Mouse (Mus musculus): ENCODE measurements around the gene Arfgap2.

Arfgap2 gene

DNA sequence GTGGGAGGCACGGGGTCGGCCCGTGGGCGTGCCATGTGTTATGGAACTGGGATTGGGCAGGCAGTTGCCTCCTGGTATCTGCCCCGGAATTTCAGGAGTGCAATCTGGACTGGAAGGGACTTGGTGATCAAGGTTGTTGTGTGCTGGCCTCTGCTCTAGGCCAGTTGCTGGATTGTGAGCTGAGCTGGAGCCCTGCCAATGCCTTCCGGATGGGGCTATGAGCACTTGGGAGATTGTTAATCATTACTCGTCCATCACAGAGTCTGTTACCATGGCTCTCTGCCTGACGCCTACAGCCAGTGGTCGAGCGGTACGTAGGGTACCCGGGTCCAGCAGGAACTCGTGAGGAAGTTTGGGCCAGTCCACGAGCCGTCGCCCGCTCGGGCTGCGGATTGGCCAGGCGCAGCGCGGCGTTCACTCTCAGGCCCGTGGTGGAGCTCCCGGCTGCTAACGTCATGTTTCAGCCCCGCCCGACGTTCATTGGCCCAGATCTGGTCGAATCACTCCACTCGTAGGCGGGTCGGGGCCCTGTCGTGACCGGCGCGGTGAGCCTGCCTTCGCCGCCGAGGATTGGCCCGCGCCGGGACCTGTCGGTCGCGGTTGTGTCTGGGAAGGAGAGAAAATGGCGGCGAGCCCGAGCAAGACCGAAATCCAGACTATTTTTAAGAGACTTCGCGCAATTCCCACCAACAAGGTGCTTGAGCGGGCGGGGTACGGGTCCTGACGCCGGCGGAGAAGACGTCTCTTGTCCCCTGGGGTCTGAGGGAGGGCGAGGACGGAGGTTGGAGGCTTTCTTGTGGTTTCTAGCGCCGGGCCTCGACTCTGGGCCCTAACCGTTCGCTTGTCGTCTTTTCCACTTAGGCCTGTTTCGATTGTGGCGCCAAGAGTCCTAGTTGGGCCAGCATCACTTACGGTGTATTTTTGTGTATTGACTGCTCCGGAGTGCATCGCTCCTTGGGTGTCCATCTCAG lies at the start of gene Arfgap2:
TSS of gene Arfgap2 (plus strand) at position 264 of the 971 bp plus-strand sequence.
- peak; percentile 98 for DNase-seq (ENCODE audit: low spot score)

DNA sequence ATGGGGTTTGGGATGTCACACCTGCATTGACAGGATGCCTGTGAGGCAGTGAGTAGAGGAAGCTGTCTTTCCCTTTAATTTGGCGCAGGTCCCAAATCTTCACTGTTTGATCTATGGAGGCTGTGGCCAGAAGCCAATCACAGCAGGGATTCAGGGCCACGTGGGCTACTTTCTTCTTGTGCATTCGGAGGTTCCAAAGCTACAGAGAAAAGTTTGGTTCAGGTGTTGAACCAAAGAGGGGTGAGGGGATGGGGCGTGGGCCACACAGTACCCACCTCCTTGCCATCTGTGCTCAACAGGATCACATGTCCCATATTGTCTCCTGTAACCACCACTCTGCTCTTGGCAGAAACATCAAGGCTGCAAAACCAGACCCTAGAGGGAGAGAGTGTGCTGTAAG lies 47.7 kb upstream of the Arfgap2 start:
- DNase-seq (ENCODE audit: low spot score), result no peak

DNA sequence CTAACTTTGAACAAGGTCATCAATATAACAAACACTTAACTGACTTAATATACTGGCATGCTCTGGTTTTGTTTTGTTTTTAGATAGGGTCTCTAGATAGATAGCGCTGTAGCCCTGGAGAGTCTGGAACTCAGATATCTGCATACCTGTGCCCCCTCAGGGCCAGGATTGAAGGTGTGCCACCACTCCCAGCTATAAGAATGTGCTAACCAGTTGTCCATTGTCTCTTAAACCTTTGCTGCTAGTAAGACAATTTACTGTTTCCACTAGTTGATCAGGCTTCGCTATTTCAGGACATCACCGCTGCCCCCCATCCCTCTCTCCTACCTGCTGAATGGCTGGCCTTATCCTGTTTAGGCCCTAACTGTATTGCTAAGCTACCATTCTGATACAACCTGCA lies 44.3 kb upstream of the Arfgap2 start:
- DNase-seq (ENCODE audit: low spot score), result no peak

DNA sequence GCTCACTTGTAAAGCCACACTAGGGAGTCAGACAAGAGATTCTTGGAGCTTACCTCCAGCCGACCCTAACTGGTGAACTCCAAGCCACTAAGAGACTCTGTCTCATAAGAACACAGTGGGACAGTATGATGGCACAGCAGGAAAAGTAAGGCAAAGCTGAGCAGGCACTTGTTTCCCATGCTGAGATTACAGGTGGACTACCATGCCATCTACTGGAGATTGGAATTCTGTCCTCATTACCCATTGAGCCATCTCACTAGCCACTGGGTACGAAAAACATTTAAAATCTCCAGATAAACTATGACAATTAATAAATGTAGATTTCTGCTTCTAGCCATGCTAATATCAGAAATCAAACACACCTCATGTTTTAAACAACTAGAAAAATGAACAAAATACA lies 41.2 kb upstream of the Arfgap2 start:
- no peak for DNase-seq (ENCODE audit: low spot score)

DNA sequence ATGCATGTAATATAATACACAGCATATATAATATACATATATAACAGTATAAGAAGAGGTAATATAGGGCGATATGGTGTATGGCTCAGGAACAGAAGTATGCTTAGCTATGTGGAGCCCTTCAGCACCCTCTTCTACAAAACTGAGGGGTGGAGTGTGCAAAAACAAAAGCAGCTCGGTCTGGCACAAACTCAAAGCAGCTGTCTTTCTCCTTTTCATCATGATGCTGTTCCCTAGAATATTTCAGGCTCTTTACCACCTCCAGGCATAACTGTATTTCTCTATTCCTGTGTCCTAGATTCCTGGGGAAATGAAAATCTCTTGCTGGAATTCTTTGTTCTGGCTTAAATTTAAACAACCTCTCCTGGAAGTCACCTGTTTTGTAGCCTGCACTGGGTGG lies 35.0 kb upstream of the Arfgap2 start:
- no peak for DNase-seq (ENCODE audit: low spot score)

DNA sequence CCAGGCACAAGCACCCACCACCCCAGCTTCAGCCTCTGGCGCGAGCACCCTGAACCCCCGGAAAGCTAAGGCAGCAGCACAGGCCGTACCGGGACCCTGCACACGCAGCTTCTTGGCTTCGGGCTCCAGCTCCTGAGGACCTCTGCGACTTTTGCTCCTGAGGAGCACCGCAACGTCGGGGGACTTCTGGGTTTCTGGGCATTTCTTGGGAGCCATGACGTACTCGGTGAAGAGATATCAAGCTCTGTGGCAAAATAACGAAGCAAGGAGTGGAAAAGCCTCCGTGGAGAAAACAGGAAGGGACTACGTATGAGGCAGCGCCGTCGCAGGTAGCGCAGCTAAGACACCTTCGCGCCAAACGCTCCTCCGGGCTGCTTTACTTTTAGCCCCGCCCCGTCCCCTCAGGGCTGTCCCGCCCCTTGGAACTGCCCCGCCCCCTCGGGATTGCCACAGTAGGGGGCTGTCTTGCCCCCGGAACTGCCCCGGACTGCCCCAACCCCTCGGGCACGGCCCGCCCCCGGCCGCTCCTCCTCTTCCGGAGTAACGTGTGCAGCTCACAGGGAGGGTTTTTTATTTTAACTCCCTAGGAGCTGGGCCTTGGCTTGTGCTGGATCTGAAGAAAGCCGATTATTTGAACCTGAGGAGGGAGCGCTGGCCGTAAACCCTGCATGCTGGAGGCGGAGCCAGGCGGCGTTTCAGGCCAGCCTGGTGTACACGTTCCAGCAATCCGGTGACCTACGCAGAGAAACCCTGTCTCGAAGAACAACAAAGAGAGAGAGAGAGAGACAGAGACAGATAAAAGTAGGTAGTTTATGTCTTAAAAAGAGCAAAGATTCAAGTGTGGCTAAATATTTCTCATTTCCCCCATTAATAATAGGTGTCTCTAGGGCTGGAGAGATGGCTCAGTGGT lies 27.9 kb upstream of the Arfgap2 start, which contains the start of gene Ddb2:
TSS of gene Ddb2 (minus strand) at position 382 of the 910 bp plus-strand sequence.
- peak; percentile 95 for DNase-seq (ENCODE audit: low spot score)

DNA sequence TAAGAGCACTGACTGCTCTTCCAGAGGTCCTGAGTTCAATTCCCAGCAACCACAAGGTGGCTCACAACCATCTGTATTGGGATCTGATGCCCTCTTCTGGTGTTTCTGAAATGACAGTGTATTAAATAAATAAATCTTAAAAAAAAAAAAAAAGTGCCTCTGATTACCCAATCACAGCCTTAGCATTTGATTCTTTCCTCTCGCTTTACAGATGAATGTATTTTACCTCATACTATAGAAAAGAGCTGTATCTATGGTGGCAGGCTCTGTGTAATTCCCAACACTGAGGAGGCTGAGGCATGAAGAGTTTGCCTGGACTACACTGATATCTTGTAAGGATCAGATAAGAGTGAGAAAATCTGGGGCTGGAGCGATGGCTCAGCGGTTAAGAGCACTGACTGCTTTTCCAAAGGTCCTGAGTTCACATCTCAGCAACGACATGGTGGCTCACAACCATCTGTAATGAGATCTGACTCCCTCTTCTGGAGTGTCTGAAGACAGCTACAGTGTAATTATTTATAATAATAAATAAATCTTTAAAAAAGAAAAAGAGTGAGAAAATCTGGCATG lies 27.2 kb upstream of the Arfgap2 start:
- peak; percentile 71 for DNase-seq (ENCODE audit: low spot score)

DNA sequence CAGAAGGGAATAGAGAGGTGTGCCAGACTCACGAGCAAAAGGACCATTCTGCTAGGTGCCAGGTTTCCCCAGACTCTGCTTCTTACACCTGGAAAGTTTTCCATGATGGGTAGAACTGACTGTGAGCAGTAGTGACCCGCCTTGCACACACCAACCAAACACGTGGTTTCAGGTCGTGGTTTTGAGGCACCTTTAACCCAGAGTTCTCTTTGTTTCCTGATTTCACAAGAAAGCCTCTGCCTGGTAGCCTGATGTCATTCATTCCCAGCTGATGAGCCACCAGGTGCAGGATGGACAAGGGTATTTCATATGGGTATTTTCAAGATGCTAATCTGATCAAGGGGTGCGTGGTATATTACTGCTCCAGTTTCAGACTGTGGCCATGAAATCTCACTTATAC lies 22.2 kb upstream of the Arfgap2 start:
- no peak for DNase-seq (ENCODE audit: low spot score)

DNA sequence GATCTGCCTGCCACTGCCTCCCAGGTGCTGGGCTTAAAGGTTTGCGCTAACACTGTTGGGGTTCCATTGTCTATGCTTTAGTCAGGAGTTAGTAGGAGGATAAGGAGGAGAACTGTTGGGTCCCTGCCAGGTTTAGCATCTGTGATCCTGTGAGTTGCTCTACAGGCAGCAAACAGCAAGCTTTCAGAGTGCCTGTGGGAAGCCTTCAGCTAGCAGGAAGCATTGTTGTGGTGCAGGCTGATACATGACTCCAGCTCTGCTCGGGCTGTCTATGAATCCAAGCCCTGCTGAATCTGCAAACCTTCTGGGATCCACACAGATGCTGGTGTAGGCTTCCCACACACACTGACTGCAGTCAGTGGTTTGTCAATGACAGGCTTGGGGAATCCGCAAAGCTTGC lies 21.4 kb upstream of the Arfgap2 start:
- DNase-seq (ENCODE audit: low spot score), result no peak

DNA sequence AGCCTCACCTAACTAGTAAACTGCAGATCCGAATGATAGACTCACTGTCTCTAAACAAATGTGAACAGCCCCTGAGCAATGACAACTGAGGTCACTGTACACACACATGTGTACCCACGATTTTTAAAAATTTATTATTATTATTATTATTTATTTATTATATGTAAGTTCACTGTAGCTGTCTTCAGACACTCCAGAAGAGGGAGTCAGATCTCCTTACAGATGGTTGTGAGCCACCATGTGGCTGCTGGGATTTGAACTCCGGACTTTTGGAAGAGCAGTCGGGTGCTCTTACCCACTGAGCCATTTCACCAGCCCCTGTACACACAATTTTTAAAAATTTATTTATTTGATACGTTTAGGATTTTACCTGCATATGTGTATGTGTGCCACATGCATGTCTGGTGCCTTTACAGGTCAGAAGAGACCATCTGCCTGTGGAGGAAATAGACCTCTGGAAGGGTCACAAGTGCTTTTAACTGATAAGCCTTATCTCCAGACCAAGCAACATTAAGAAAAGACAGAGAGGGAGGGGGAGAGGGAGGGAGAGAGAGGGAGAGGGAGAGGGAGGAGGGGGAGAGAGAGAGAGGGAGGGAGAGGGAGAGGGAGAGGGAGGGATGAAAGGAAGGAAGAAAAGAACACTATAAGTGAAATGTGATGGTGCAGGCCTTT lies 20.1 kb upstream of the Arfgap2 start:
- DNase-seq (ENCODE audit: low spot score), result no peak

DNA sequence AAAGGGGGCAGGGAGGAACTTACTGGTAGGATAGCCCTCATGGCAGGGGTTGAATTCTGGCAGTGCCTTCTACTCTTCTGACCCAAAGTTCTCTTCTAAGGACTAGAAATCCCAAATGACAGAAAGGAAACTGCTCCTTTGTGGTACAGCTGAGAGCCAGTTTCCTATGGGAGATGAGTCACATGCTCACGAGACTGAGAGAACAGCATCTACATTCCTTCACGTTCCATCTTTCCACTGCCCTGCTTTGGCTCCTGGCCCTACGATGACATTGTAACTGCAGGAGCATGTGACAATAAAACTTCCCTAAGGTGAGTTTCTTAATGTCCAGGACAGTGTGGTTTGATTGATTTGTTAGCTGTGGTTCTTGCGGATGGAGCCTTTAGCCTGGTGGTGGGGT lies 16.4 kb upstream of the Arfgap2 start:
- DNase-seq (ENCODE audit: low spot score), result no peak

DNA sequence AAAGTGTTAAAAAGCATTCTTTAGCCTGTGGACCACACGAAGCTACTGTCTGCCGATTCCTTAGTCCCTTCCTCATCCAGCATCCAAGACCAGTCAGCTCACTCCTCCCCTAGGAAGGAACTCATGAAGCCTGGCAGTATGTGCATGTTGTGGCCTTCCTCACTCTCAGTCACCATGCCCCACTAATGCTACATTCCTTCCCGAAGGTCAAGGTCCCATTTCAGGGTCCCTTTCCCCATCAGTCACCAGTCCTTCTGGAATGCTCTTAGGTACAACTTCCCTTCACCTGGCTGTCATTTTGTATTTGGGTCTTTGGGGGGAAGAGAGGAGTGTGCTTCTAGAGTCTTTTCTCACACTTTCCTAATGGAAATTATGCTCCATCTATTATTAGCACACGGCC lies 12.8 kb upstream of the Arfgap2 start:
- DNase-seq (ENCODE audit: low spot score), result no peak

DNA sequence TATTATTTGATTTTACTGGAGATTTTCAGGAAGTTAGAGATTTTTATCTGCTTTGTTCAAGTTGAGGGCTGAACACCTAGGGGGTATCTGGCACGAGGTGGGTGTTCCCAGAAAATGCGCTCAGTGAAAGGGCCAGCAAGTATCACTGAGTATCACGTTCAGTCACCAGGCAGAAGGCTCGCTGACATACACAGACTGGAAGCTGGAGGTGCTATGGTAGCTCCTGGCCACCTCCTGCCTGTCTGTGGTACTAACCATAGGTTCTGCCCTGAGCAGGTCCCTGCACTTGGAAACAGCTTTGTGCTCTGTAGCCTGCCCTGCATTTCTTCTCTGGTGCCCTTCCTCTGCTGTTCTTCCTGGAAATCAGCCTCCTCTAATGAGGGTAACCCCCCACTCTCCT lies 12.3 kb upstream of the Arfgap2 start:
- DNase-seq (ENCODE audit: low spot score), result no peak

DNA sequence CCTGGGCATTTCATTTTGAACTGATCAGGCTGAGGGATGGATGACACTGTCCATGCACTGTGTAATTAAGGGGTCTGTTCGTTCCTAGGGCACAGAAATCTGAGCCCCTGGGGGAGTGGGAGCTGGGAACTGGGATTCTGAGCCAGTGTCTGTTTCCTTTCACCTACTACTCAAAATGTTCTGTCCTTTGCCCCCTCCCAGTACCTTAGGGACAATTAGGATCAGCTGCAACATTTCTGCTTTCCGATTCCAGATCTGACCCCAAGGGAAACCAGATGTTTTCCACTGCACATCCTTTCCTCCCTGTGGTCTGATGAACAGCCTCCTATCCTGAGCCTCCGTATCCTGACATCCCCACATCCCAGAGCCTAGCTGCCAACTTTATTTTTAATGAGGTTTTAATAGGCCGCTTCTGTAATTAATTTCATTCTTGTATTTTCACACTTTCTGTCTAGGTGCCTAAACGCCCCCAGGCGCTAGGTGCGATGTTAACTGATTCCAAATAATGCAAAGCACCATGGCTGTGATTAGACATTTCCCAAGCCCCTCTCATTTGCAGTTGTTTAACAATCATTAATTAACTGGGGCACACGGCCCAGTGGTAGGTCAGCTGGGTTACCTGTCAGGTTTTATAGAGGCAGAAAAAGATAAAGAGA lies 9.9 kb upstream of the Arfgap2 start:
- peak; percentile 64 for DNase-seq (ENCODE audit: low spot score)

DNA sequence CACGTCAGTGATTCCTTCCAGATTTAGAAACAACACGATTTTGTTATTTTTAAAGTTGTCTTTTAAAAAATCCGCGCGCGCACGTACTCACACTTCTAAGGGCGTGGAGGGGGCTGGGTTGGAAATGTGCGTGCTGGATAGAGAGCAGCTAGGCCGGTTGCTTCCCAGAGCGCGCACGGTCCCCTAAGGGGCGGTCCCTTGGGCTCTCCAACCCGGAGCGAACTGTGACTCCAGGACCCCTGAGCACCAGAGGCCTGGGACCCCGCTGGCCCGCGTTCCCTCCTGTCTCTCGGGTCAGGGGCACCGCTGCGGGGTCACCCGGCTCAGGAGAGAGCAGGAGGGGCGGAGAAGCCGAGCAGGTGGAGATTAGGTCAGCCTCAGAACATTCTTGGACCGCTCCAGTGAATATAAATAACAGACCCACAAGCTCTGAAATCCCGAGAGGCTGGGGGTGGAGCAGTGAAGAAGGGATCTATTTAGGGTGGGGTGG lies 9.1 kb upstream of the Arfgap2 start, which contains the start of gene Pacsin3:
TSS of gene Pacsin3 (plus strand) at position 294 of the 490 bp plus-strand sequence.
- peak; percentile 48 for DNase-seq (ENCODE audit: low spot score)

DNA sequence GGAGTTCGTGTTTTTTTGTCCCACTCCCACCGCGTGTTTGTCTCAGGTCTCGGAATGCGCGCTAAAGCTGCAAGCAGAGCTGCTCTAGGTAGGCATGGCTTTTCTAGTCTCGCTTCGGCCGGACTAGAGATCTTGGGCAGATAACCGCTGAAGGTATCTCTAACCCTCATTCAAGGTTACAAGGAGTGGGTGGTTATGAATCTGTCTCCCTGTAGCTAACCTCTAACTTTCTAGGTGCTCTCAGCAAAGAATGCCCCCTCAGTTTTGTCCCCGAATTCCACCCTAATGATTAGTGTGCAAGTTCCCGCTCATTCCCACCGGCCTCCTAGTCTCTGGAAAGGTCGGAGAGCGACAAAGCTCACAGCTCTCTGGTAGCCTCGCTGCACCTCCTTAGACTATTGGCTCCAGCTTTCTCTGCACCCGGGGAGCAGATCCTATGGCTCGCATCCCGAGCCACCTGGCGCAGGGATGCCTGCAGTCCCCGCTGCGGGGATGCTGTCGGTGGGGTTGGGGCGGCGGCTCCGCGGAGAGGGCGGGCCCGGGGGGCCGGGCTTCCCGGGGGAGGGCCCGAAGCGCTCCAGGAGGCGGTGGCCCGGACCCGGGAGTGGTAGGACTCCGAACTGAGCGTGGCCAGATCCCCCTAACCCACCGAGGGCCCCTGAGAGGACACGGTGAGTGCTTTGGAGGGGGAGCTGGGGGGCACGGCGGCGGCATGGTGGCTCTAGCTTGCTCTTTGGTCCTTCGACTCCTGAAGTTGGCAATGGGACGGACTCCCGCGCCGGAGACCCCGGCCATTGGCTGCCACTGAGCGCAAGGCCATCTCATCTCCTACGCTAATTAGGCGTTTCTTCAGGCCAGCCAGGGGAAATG lies 8.3 kb upstream of the Arfgap2 start:
- peak; percentile 63 for DNase-seq (ENCODE audit: low spot score)

DNA sequence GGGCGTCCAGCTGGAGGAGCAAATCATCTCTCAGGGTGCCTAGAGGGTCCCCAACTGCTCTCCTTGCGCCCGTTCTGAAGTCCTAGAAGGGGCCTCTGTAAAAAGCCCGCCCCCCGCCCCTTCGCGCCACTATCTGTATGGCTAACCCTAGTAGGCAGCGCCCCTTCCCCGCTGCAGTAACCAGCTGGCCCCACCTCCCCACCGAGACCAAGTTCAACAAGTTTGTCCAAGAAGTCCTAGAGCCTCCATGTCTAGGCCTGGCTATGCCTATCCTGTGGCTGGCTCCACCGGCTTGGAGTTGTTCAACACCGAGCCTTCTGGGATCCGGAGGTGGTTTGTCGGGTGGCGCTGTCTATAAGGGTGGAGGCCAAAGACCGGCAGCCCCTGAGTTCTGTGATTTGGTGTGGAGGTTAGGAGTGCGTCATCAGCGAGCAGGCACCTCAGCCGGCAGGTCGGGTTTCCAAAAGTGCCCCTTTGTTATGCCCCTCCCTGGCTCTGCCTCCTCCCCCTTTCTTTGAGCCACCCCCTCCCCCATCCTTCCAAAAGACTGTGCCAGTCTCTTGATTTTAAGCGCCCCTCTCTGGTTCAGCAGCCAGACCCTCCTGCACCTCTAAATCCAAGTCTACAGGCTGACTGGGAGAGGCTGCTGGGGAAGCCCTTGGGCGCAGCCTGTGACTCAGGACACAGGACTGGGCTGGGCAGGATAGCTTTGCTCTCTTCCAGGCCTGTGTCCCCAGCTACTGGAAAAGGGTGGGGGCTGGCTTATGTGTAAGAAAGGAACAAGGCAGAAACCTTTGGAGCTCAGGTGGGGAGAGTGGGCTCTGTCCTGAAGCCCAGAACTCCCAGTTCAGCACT lies 7.4 kb upstream of the Arfgap2 start:
- DNase-seq (ENCODE audit: low spot score), result peak; percentile 28

DNA sequence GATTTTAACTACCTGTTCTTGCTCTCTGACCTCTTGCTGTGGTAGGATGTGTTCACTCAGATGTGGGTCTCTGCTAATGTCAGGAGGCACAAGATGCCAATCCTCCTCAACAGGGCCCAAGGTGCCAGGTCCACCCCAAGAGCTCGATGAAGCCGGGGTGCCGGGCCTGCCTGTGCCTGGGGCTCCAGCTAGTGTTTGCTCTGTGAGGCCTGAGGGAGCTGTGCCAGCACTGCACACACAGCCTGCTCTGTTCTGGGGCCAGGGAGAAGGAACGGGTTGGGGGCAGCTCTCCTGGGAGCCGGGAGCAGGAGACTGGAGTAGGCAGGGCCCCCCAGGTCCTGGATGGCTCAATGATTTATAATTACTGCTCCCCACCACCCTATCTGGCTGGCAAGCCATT lies 6.7 kb upstream of the Arfgap2 start:
- DNase-seq (ENCODE audit: low spot score), result no peak

DNA sequence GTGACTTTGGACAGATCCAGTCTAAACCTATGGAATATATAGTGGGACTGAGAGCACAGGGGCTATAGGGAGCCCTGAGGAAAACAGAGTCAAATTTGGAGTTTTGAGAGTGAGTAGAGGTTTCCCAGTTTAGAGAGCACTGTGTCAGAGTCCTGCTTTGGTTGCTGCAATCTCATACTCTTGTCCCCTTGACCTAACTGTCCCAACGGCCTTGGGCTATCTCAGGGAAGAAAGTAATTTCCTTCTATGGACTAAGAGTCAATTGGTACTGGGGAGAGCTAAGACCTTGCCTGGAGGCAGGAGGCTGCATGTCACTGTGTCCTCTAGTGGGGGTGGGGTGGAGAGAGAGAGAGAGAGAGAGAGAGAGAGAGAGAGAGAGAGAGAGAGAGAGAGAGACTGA lies 5.9 kb upstream of the Arfgap2 start:
- DNase-seq (ENCODE audit: low spot score), result no peak
